Mouse (Mus musculus): ENCODE data around the gene Dnaaf2. TPM values are rescaled to one million over a fixed set of nuclear protein-coding genes. Genes with fewer than 3 reads are reported as not detected.

The Dnaaf2 gene
- polyA plus RNA-seq, 1 experiment from 2014 or later = 10.5 TPM

- H3K36me3 ChIP-seq (ENCODE audit: control insufficient read depth, insufficient read depth, low read length) = peaks cover 34% of the 10 kb centered on the region
- WGBS = 95% methylated on average over 7 of the region's 7 CpGs
- H3K4me2 ChIP-seq (replicated peaks; ENCODE audit: low read depth, low read length) = no peak overlapping the region
- no peak overlapping the region for H3K9ac ChIP-seq (ENCODE audit: low read depth, low read length)
- no peak overlapping the region for H3K27ac ChIP-seq (ENCODE audit: low read depth, low read length)
- no peaks in the 10 kb centered on the region for H3K27me3 ChIP-seq (ENCODE audit: control insufficient read depth, insufficient read depth, low read length)
- no peaks in the 10 kb centered on the region for H3K4me1 ChIP-seq (ENCODE audit: control insufficient read depth, insufficient read depth, low read length)
- H3K4me3 ChIP-seq (ENCODE audit: low read length) = no peak overlapping the region
- no peaks in the 10 kb centered on the region for H3K9me3 ChIP-seq (ENCODE audit: control insufficient read depth, low read length)
- no peak for ATAC-seq (ENCODE audit: low FRiP score, low TSS enrichment)
Observed at GRCm38 (mm10) chr12:69207926-69208325, 9.7 kb upstream of the Dnaaf2 start.

DNA sequence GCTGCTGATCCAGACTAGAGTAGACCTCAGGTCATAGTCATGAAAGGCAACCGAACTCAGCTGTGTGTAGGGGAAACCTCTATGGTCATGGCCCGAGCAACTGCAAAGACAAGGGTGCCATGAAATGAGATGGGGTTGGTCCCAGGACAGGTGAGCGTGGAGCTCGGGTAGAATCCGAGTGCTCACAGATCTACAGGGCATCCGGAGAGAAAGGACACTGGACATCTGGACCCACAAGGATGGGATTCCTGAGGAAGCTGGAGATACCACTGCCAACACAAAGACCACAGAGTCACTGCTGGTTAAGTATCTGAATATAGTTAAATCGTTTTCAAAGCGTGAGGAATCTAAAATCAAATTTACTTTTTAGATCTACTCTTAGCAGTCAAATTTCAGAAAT lies 9.2 kb upstream of the Dnaaf2 start:
- no peaks in the 10 kb centered on the region for H3K27me3 ChIP-seq (ENCODE audit: control insufficient read depth, insufficient read depth, low read length)
- no peak overlapping the region for H3K9ac ChIP-seq (ENCODE audit: low read depth, low read length)
- no peaks in the 10 kb centered on the region for H3K9me3 ChIP-seq (ENCODE audit: control insufficient read depth, low read length)
- 95% methylated on average over 8 of the region's 8 CpGs for WGBS
- no peak overlapping the region for H3K4me3 ChIP-seq (ENCODE audit: low read length)
- peaks cover 36% of the 10 kb centered on the region for H3K36me3 ChIP-seq (ENCODE audit: control insufficient read depth, insufficient read depth, low read length)
- no peak for ATAC-seq (ENCODE audit: low FRiP score, low TSS enrichment)
- H3K4me2 ChIP-seq (replicated peaks; ENCODE audit: low read depth, low read length) = no peak overlapping the region
- no peak overlapping the region for H3K27ac ChIP-seq (ENCODE audit: low read depth, low read length)
- no peaks in the 10 kb centered on the region for H3K4me1 ChIP-seq (ENCODE audit: control insufficient read depth, insufficient read depth, low read length)

DNA sequence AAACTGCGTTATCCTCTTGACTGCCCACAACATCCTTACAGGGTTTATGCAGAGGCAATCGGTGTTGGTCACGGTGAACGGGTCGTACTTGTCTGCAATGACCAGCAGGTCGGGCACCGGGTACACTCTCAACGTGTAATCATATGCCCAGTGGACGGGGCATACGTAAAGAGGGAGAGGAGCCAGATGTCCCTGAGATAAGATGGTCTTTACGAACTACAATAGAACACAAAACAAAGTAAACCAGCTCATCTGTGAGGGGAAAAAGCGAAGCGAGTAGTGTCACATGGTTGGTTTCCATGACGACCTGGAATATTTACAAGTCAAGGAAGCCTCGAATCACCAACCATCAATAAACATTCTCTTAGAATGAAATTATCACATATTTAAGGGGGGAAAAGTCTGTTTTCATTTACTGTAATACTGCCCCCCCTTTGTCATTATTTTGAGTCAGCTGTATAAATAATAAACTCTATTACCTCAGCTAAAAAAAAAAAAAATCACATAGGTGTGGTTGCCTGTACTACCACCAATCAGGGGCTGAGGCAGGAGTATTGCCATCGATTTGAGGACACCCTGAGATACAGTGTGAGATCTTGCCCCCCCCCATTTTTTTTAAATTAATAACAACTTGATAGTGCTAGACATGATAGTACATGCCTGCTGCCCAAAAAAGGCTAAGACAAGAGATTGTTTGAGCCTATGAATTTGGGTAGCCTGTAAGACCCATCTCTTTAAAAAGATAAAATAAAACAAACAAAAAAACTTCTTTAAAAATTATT lies 6.0 kb upstream of the Dnaaf2 start, which contains the start of gene Gm49384:
TSS of gene Gm49384 (minus strand) at position 216 of the 782 bp plus-strand sequence.
- peaks cover 39% of the 10 kb centered on the region for H3K36me3 ChIP-seq (ENCODE audit: control insufficient read depth, insufficient read depth, low read length)
- ATAC-seq (ENCODE audit: low FRiP score, low TSS enrichment) = no peak
- 0 out of 2 replicates have a peak, but pooled peaks cover 3% of the 10 kb centered on the region for H3K4me1 ChIP-seq (ENCODE audit: control insufficient read depth, insufficient read depth, low read length)
- 91% methylated on average over 16 of the region's 16 CpGs for WGBS
- no peak within 1 kb of the TSS for H3K9ac ChIP-seq (ENCODE audit: low read depth, low read length)
- H3K4me3 ChIP-seq (ENCODE audit: low read length) = no peak within 1 kb of the TSS
- no peaks in the 10 kb centered on the region for H3K9me3 ChIP-seq (ENCODE audit: control insufficient read depth, low read length)
- no peaks in the 10 kb centered on the region for H3K27me3 ChIP-seq (ENCODE audit: control insufficient read depth, insufficient read depth, low read length)
- H3K4me2 ChIP-seq (replicated peaks; ENCODE audit: low read depth, low read length) = no peak within 1 kb of the TSS
- no peak within 1 kb of the TSS for H3K27ac ChIP-seq (ENCODE audit: low read depth, low read length)

- Histone ChIP-seq H3K36me3 (ENCODE audit: control insufficient read depth, insufficient read depth, low read length) (peaks cover 29% of the 10 kb centered on the region), H3K4me1 (ENCODE audit: control insufficient read depth, insufficient read depth, low read length) (peaks cover 21% of the 10 kb centered on the region), H3K4me3 (ENCODE audit: low read length) (no peak overlapping the region), H3K9ac (ENCODE audit: low read depth, low read length) (no peak overlapping the region), H3K27me3 (ENCODE audit: control insufficient read depth, insufficient read depth, low read length) (no peaks in the 10 kb centered on the region), H3K27ac (ENCODE audit: low read depth, low read length) (no peak overlapping the region), H3K4me2 (replicated peaks; ENCODE audit: low read depth, low read length) (peak overlapping the region; percentile 82; the same call in 1 of the 2 replicates), H3K9me3 (ENCODE audit: control insufficient read depth, low read length) (no peaks in the 10 kb centered on the region)
- ATAC-seq (ENCODE audit: low FRiP score, low TSS enrichment) = no peak
Observed at GRCm38 (mm10) chr12:69198985-69199384, 756 bp upstream of the Dnaaf2 start.

DNA sequence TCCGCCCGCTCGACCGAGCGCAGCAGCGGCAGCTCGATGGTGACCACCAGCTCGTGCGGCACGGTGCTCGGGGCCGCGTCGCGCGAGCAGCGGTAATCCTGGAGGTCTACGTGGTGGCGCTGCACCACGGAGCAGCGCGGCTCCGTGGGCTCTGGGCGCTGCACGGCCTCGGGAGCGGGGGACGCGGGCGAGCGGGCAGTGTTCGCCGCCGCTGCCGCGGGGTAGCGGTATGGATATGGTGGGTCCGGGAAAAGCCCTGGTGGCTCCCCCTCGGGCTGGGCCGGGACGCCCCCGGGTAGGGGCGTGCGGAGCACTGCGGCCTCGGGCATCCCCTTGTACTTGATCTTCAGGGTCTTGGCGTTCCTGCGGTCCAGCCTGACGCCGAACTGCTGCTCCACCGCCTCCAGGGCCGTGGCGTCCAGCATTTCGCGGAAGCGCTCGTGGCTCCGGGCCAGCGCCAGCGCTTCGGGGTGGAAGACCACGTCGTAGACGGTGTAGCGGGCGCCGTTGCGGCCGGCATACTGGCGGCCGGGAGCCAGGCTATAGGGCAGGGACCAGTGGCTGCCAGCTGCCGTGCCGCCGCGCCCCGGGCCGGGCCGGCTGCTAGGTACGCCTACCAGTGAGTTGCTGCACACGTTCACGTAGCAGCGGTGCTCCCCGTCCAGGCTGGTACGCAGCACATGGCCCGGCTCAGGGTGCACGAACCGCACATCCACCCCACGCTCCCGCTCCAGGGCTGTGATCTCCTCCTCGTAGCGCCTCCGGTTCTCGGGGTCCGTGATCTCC lies 658 bp downstream of the Dnaaf2 start:
- Histone ChIP-seq H3K4me3 (ENCODE audit: low read length) (peak overlapping the region; percentile 73), H3K27me3 (ENCODE audit: control insufficient read depth, insufficient read depth, low read length) (no peaks in the 10 kb centered on the region), H3K9ac (ENCODE audit: low read depth, low read length) (peak overlapping the region; percentile 77), H3K4me1 (ENCODE audit: control insufficient read depth, insufficient read depth, low read length) (peaks cover 21% of the 10 kb centered on the region), H3K4me2 (replicated peaks; ENCODE audit: low read depth, low read length) (peak overlapping the region; percentile 82), H3K36me3 (ENCODE audit: control insufficient read depth, insufficient read depth, low read length) (peaks cover 28% of the 10 kb centered on the region), H3K9me3 (ENCODE audit: control insufficient read depth, low read length) (no peaks in the 10 kb centered on the region), H3K27ac (ENCODE audit: low read depth, low read length) (peak overlapping the region; percentile 45; the same call in 1 of the 2 replicates)
- peak; percentile 75 for ATAC-seq (ENCODE audit: low FRiP score, low TSS enrichment)
- under 1% methylated on average over 89 of the region's 94 CpGs for WGBS

DNA sequence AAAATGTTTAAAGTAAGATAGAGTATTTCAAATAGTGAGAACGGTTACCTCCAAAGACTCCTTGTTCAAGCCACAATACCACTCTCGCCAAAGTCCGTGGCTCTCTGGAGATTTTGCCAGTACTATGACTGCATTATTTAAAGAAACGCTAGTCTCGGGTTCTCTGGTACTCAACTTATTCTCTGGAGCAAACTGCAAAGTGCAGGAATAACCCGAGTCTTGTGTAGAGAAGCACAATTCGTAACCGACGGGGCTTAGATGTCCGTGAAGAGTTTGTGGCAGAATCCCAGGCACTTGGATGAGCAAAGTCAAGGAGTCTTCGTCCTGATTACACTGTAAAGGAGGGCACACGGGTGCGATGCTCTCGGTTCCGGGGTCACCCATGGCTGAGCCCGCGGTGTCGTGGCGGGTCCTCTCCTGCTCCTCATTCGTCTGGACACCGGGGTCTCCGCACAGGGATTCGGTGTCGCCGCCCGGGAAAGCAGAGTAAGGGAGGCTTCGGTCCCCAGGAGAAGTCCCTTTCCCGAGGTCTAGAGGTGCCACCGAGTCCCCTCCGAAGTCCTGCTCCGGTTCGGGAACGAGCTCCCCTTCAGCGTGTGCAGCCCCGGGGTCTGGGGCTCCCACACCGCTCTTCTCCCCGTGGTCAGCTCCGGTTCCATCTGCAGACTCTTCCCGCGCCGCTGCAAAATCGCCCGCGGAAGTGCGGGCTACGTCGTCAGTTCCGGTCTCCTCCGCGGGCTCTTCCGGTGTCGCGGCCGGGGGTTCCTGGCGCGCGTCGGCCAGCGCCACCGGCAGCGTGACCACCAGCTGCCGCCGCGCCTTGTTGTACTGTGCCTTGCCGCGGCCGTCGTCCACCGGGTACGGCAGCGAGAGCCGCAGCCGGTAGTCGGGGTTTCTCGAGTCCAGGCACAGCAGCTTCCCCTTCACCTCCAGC lies 1.5 kb downstream of the Dnaaf2 start, which contains the start of gene Gm49383:
TSS of gene Gm49383 (minus strand) at position 661 of the 934 bp plus-strand sequence.
- H3K36me3 ChIP-seq (ENCODE audit: control insufficient read depth, insufficient read depth, low read length) = peaks cover 30% of the 10 kb centered on the region
- H3K9ac ChIP-seq (ENCODE audit: low read depth, low read length) = peak within 1 kb of the TSS; percentile 77
- ATAC-seq (ENCODE audit: low FRiP score, low TSS enrichment) = peak; percentile 79
- H3K4me2 ChIP-seq (replicated peaks; ENCODE audit: low read depth, low read length) = peak within 1 kb of the TSS; percentile 82
- no peaks in the 10 kb centered on the region for H3K9me3 ChIP-seq (ENCODE audit: control insufficient read depth, low read length)
- H3K27ac ChIP-seq (ENCODE audit: low read depth, low read length) = peak within 1 kb of the TSS; percentile 45; the same call in 1 of the 2 replicates
- peak within 1 kb of the TSS; percentile 73 for H3K4me3 ChIP-seq (ENCODE audit: low read length)
- peaks cover 21% of the 10 kb centered on the region for H3K4me1 ChIP-seq (ENCODE audit: control insufficient read depth, insufficient read depth, low read length)
- under 1% methylated on average over 75 of the region's 75 CpGs for WGBS
- no peaks in the 10 kb centered on the region for H3K27me3 ChIP-seq (ENCODE audit: control insufficient read depth, insufficient read depth, low read length)

DNA sequence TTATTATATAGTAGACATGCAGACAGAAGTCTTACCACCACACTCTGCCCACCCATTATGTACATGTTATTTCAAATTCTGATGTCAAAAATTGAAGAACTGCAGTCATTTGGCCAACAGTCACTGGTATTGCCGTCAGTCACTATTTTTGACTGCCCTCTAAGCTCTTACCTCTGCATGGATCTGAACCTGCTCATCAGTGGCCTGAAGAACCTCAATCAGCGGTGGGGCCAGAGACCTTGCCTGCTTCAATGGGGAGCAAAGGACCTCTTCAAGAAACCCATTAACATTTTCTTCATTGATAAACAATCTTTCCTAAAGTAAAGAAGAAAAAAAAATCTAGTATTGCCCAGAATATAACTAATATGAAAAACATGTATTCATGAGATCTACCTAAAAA lies 5.6 kb downstream of the Dnaaf2 start:
- Histone ChIP-seq H3K9me3 (ENCODE audit: control insufficient read depth, low read length) (no peaks in the 10 kb centered on the region), H3K27me3 (ENCODE audit: control insufficient read depth, insufficient read depth, low read length) (no peaks in the 10 kb centered on the region), H3K4me2 (replicated peaks; ENCODE audit: low read depth, low read length) (no peak overlapping the region), H3K4me1 (ENCODE audit: control insufficient read depth, insufficient read depth, low read length) (peaks cover 7% of the 10 kb centered on the region), H3K36me3 (ENCODE audit: control insufficient read depth, insufficient read depth, low read length) (peaks cover 39% of the 10 kb centered on the region), H3K4me3 (ENCODE audit: low read length) (no peak overlapping the region), H3K9ac (ENCODE audit: low read depth, low read length) (no peak overlapping the region), H3K27ac (ENCODE audit: low read depth, low read length) (no peak overlapping the region)
- ATAC-seq (ENCODE audit: low FRiP score, low TSS enrichment) = no peak
- WGBS = 97% methylated on average over 2 of the region's 2 CpGs

DNA sequence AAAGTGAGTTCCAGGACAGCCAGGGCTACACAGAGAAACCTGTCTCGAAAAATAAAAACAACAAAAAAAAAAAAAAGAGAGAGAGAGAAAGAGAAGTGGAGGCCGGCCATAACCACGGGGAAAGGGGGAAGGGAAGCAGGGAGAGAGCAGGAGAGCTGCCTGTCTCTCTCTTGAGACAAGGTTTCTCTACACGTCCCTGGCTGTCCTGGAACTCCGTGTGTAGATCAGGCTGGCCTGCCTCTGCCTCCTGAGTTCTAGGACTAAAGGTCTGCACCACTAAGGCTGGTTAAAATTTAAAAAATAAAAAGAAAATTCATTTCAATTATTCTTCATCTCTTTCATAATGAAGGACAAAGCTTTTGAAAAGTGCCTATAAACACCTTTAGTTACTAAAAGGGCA lies 6.8 kb downstream of the Dnaaf2 start:
- WGBS = 98% methylated on average over 5 of the region's 5 CpGs
- Histone ChIP-seq H3K27me3 (ENCODE audit: control insufficient read depth, insufficient read depth, low read length) (no peaks in the 10 kb centered on the region), H3K9me3 (ENCODE audit: control insufficient read depth, low read length) (no peaks in the 10 kb centered on the region), H3K4me3 (ENCODE audit: low read length) (no peak overlapping the region), H3K36me3 (ENCODE audit: control insufficient read depth, insufficient read depth, low read length) (peaks cover 44% of the 10 kb centered on the region), H3K4me2 (replicated peaks; ENCODE audit: low read depth, low read length) (no peak overlapping the region), H3K4me1 (ENCODE audit: control insufficient read depth, insufficient read depth, low read length) (peaks cover 15% of the 10 kb centered on the region), H3K27ac (ENCODE audit: low read depth, low read length) (no peak overlapping the region), H3K9ac (ENCODE audit: low read depth, low read length) (no peak overlapping the region)
- no peak for ATAC-seq (ENCODE audit: low FRiP score, low TSS enrichment)

Measured in kidney, embryonic 14.5 days (tissue).